Mouse (Mus musculus) CH12F3 (cell line): ENCODE data around the gene Nipsnap1.

Experiments used
- in situ Hi-C: fragments of 300-500 bp; cut with MboI; formaldehyde crosslinking; loops from 2 replicates; pipeline ENCODE4 v1.14.3; 2020; ENCODE audit warnings: low sequenced_read_pairs

The Nipsnap1 gene

GRCm38 (mm10) chr11:4865645-4866251 lies 8.0 kb upstream of the Nipsnap1 start:
- in situ Hi-C loops = no loop called here

- in situ Hi-C loops = no loop called here
Measured at GRCm38 (mm10) chr11:4874551-4874950, 800 bp downstream of the Nipsnap1 start.

GRCm38 (mm10) chr11:4881087-4881486 lies 7.3 kb downstream of the Nipsnap1 start:
- in situ Hi-C loops = no loop called here

GRCm38 (mm10) chr11:4882892-4883627 lies 9.3 kb downstream of the Nipsnap1 start:
- in situ Hi-C loops = no loop called here

GRCm38 (mm10) chr11:4885385-4885903 lies 11.7 kb downstream of the Nipsnap1 start:
- in situ Hi-C loops = no loop called here

- in situ Hi-C loops = no loop called here
Measured at GRCm38 (mm10) chr11:4886987-4887386, 13.2 kb downstream of the Nipsnap1 start.

GRCm38 (mm10) chr11:4894848-4895816 lies 21.4 kb downstream of the Nipsnap1 start, which contains the start of gene Thoc5:
Thoc5 (plus strand) TSS chr11:4895320.
- in situ Hi-C loops = no loop called here

GRCm38 (mm10) chr11:4900437-4900836 lies 26.7 kb downstream of the Nipsnap1 start:
- in situ Hi-C loops = no loop called here

GRCm38 (mm10) chr11:4901956-4902355 lies 28.2 kb downstream of the Nipsnap1 start:
- in situ Hi-C loops = no loop called here

- in situ Hi-C loops = no loop called here
Measured at GRCm38 (mm10) chr11:4906231-4906630, 32.5 kb downstream of the Nipsnap1 start.

- in situ Hi-C loops = loop anchor here (5.0 kb wide), 1 partner anchor 61 kb away; no protein-coding TSS in a partner anchor
Measured at GRCm38 (mm10) chr11:4916068-4916467, 42.3 kb downstream of the Nipsnap1 start.

GRCm38 (mm10) chr11:4921281-4921680 lies 47.5 kb downstream of the Nipsnap1 start:
- in situ Hi-C loops = no loop called here

- in situ Hi-C loops = no loop called here
Measured at GRCm38 (mm10) chr11:4921751-4922150, 48.0 kb downstream of the Nipsnap1 start.

GRCm38 (mm10) chr11:4927224-4927623 lies 53.5 kb downstream of the Nipsnap1 start:
- in situ Hi-C loops = no loop called here

- in situ Hi-C loops = no loop called here
Measured at GRCm38 (mm10) chr11:4931009-4931601, 57.4 kb downstream of the Nipsnap1 start.

- in situ Hi-C loops = no loop called here
Measured at GRCm38 (mm10) chr11:4936243-4936642, 62.5 kb downstream of the Nipsnap1 start.
